Mouse (Mus musculus) c-Kit-positive CD71-negative TER-119-negative erythroid progenitor cells, embryonic 14.5 days (primary cell): ENCODE results near the gene Tbrg1.

Source experiments
- DNase-seq: peaks from one replicate; pipeline ENCODE4 v3.0.0-alpha.2; 2013; ENCODE audit warnings: low read depth

Gene Tbrg1

DNA sequence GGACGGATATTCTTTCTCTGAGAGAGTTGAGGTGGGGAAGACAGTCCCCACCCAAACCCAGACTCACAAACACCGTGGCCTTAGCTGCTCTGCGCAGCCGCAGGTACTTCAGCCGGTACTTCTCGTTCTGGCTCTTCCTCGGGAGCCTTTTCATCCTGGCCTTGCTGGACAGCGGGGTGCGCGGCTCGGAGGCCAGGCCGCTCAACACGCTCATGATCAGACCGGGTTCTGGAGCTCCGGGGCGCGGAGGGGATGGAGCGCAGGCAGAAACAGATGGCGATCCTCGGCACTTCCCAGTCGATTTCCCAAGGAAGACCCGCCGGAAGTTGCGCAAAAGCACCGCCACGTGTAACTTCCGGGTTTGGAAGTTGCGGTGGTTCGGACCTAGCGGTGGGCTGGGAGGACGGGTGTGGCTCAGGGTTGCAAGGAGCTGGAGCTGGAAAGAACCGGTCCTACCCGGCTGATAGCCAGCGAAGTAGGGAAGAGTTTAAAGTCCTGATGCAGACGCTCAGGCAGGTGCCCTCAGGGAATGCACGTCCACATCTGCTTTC is at the start of gene Tbrg1:
Gene Tbrg1 (minus strand): TSS at position 382 of the 551 bp plus-strand sequence.
- DNase-seq, result peak; percentile 59

DNA sequence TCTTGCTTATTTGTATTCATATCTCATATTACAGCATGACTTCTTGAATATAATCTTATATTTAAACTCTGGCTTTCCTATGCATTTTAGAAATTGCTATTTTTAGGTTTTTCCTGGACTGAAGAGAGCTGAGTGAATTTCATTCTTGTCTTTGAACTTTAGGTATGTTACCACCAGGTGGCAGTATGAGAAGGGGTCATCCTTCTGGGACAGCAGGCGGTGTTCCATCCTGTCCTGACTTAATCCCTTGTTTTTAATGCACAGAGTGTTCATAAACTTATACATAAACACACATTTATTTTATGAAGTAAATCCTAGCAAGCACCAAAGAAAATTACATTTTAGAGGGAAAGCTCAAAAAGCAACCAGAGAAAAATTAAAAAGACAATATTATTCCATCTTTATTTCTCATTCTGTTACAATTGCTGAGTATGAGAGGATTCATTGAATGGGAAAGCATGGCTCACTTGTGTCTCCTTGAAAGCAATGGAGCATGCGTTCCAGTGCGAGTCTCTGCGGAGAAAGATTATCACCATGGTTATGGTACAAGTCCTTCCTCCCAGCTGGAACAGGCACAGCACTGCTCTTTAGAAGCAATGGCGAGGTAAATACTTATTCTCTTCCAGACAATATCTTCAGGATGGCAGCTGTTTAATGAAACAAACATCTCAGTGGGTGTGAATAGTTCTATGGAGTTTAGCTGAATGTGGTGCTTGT is 33.0 kb upstream of the Tbrg1 start:
- DNase-seq, result no peak

DNA sequence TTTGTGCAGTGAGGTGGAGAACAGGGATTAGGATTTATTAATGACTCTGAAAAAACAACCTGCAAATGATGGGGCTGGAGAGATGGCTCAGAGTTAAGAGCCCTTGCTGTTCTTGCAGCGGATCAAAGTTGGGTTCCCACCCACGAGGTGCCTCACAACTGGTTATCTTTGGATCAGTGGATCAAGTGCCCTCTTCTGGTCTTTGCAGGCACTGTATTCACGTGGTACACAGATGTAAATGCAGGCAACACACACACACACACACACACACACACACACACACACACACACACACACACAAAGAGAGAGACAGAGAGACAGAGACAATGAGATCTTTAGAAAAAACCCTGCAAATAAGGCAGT is 30.8 kb upstream of the Tbrg1 start:
- DNase-seq, result no peak

DNA sequence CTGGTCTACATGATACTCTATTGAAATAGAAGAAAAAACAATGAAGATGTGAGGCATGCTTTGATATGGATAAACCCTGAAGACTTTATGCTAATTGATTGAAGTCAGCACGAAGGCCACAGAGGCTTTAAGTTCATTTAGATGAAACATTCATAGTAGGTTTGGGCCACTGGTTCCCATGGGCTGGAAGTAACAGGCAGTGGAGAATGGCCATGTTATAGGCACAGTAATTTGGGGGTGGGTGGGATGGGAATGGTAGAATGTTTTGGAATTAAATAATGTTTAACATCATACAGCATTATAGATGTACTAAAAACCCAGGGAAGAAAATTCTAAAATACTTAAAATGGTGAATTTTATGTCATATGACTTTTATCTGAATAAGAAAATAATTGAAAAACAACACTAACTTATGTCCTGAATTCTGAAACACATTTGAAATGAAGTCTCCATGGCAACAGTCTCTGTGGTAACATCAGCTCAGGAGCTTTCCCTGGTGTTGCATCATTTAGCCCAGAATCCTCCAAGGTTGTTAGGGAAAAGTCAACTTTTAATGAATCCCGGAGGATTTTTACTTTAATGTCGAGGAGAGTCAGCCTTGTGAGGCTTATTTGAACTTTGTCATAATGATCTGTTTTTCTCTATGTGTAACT is 30.3 kb upstream of the Tbrg1 start:
- DNase-seq, result no peak

DNA sequence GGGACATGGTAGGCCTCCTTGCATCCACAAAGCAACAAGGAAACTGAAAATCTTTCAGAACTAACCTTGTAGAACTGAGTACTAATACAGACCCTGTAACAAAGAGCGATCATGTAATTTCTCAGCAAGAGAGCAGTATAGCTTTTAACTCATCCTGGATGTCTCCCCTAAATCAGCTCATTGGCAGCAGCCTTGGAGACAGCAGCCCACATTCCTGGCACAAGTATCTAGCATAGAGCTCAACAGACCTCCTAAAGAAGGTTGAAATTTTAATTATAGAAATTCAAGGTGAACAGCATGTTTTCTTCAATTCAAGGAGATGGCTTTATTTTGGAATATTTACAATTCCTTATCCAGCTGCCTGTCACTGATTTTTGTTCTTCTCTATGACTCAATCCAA is 24.0 kb upstream of the Tbrg1 start:
- no peak for DNase-seq

DNA sequence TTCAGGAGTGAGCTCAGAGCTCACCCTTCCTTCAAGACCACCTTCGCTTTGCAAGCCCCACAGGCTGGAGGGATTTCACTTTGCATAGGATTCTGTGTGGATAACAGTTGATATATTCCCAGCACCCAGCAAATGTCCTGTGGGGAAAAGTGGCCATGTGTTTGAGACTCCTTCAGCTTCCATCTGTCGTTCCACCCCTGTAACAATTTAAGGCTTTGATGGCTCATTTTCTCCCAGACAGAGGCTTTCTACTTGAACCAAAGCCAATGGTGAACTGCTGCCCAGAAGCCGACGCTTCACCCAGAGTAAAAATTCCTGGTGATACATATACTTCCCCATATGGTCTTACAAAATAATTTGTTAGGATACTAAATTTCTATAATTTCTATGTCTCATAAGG is 18.2 kb upstream of the Tbrg1 start:
- DNase-seq, result no peak

DNA sequence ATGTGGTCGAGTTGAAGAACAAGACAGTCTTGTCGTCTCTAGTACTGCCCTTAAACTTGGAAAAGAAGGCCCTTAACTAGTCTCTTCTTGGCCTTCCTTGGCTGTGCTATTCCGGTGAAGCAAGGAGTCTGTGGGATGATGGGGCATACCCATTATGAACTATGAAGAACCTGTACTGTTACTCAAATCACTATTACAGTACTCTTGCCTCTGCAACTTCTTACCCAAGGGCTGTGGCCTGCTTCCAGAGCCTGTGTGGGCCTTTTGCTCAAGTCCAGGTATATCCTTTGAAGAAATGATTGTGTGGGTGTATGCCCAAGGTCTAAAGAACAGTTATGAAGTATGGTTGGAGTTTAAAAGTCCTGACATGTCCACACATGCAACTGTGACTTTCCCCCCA is 13.1 kb upstream of the Tbrg1 start:
- no peak for DNase-seq

DNA sequence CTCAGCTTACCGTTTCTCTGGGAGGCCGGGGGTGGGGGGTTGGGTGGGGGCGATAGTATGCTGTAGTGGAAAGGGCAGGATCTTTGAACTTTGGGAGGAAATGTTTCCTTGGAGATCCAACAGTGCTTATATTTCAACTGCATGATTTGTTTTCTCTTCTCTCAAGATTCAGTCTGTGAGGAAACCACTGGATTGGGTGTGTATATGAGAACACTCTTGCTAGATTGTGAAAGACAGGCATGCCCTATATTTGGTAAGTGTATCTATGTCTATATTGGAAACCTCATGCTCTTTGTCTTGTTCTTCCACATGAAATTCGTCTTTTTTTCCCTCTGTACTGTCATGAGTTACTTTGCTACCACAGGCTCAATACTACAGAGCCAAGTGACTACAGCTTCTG is 12.6 kb upstream of the Tbrg1 start:
- no peak for DNase-seq

DNA sequence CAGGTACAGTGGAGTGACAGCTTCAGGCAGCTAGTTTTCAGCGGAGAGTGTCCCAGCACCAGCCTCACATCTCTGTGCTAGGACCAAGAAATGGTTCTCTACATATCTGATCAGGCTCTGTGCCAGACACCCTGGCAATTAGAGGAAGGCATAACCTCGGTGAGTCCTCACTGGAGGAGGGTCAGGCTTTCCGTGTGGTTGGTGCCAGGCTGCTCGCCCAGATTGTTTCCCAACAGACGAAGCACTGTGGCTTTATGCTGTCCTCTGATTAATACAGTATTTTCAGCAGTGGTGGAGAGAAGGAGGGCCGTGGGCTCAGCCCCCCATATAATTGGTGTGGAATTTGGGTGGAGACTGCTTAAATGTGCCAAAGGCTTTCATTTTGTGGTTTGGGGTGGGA is 12.0 kb upstream of the Tbrg1 start, which contains the start of gene Panx3:
Gene Panx3 (minus strand): TSS at position 121 of the 400 bp plus-strand sequence.
- no peak for DNase-seq

DNA sequence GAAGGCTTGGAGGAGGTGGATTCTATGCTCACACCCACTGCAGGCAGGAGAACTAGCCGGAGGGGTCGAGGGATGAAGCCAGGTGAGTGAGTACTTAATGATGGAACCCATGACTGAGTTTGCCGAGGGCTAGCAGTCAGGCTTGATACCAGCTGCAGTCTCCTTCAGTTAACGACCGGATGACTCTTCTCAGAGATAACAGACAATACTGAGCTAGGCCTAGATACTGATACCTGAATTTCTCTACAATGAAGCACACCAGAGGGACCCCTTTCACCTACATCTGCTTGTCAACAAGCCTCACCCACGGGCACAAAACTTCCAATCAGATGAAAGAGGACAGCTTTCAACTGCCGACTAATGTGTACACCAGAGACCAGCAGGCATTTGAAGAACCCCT is 8.9 kb upstream of the Tbrg1 start:
- DNase-seq, result no peak

DNA sequence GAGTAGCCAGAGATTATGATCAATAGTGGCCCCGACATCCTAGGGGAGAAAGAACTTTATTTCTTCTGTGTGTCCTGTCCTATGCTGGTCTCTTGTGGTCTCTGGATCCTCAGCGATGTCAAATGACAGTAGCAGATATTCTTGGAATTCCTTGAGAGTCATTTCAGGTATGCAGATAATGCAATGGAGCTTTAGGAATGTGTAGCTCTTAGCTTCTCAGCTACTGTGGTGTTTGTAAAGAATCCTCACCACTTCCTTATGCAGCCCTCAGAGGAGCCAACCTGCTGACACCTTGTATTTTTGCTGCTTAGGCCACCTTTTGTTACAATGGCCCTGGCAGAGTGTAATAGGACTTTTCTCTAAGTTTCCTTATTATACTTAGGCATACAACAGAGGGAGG is 7.5 kb upstream of the Tbrg1 start:
- DNase-seq, result no peak

DNA sequence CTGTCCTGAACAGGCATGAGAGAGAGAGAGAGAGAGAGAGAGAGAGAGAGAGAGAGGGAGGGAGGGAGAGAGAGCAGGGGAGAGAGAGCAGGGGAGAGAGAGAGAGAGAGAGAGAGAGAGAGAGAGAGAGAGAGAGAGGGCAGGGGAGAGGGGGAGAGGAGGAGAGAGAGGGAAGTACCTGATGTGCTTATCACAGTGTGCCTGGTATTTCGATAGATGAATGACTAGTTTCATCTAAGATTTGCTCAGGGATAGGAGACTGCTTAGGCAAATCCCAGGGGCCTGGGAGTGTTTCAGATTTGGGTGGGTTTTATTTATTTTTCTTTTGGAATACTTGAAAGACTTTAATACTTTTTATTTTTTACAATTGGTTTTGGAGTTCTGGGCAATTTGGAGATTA is 6.1 kb upstream of the Tbrg1 start:
- no peak for DNase-seq

DNA sequence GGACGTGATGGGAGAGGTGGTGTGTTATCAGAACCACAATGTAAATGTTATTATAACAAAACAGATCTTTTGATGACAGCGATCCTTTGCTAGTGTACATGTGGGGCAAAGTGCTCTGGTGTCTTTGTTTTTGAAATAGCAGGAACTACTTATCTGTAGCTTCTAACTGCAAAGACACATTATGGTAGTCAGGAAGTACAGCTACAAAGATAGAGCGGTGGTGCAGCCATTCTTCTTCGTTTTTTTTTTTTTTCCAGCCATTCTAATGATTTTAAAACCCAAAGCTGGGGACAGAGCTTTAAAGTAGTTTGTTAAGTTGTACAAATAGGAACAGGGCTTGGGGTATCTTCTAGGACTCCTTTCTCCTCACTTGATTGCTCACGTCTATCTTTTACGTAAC is 2.3 kb upstream of the Tbrg1 start:
- no peak for DNase-seq

DNA sequence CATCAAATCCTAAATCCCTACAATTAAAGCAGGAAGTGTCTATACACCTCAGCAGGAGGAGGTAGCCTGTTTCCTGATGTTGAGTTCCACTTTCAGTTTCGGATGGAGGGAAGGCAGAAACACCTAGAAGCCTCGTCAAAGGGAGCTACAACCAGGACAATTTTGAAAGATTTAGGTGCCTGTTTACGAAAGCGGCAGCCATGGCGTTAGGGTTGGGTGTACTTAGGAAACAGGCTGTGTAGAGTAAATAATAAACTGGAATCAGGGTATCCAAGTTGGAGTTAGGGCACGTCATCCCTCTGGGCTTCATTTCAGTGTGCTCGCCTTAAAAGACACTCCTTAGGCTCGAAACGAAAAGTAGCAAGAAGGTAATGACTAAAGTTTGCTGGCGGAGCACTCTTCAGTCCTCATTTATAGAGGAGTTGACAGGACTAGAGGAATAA is 652 bp downstream of the Tbrg1 start:
- DNase-seq, result peak; percentile 20

DNA sequence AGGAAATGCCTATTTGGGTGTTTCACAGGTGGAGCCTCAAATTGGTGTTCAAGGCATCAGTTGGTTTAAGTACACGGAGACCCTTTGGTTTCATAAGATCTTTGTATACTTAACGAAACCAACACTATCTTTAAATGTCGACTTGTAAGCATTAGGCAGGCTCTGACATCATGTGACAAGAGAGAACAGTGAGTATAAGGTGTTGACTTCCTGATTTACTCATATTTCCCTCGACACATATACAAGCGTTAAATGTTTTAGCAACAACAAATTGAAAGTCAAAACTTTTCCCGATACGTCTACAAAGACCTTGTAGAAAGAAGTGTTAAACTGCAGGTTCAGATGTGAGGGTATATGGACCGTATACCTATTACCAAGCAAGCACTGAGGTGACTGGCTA is 1.2 kb downstream of the Tbrg1 start:
- peak; percentile 5 for DNase-seq

DNA sequence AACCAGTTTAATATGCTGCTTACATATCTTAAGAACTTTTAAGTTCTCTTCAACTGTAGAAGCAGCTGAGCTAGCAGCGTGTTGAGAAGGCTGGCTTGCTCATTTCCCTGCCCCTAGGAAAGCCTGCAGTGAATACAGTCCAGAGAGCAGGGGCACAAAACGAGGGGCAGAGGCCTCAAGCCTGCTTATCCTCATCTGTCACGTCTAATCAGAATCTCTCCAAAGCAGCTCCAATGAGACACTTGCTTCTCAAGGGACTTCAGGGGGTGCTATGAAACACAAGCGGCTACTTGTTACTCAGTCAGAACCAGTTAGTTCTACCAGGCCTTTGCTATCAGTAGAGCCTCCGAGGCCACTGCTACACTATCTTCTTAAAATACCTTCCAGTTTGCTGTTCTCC is 3.3 kb downstream of the Tbrg1 start:
- no peak for DNase-seq

DNA sequence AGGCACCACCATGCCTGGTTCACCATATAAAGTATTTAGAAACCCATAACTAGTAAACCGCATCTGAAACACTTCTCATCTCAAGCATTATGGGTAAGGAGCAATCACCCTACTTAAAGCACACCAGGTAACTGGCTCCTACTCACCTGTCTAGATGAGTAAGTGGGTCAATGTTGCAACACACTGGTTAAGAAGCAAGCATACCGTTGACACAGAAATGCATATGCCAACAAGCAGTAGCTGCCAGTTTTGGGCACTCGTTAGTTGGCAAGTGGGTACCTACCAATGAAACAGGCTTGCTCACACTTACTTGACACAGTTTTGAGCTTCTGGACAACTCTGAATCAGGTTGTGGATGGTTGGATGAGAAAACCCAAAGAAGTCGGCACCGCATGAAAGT is 6.5 kb downstream of the Tbrg1 start:
- no peak for DNase-seq

DNA sequence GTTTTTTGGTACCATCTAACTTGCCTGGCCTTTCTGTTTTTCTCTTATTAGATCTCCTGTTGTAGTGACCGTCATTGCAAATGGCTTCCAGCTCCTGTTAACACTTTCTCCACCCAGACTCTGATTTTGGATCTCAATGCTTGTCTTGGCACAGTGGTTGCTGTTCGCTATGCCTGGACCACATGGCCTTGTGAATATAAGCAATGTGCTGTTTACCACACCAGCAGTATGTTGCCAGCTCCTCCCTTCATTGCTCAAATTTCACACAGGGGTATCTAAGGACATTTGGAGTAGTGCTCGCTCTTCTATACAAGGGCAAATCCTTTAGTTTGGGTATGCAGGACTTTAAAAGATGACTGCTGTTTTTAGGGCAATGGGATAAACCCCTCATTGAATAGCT is 10.9 kb downstream of the Tbrg1 start:
- no peak for DNase-seq

DNA sequence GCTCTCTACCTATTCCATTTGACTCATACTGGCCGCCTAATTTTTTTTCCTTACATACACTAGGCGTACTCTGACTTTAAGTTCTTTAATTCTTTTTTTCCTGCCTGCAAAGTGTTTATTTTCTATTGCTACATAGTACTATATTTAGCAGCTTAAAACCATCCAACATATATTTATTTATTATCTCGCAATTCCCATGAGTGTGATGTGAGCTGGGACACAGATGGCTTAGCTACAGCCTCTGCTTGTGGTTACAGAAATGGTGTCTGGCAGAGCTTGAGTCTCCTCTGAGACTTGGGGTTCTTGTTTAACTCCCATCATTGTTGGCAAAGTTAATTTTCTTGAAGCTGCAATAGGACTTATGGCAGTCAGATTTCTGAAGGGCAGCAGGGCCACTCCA is 18.4 kb downstream of the Tbrg1 start:
- no peak for DNase-seq

DNA sequence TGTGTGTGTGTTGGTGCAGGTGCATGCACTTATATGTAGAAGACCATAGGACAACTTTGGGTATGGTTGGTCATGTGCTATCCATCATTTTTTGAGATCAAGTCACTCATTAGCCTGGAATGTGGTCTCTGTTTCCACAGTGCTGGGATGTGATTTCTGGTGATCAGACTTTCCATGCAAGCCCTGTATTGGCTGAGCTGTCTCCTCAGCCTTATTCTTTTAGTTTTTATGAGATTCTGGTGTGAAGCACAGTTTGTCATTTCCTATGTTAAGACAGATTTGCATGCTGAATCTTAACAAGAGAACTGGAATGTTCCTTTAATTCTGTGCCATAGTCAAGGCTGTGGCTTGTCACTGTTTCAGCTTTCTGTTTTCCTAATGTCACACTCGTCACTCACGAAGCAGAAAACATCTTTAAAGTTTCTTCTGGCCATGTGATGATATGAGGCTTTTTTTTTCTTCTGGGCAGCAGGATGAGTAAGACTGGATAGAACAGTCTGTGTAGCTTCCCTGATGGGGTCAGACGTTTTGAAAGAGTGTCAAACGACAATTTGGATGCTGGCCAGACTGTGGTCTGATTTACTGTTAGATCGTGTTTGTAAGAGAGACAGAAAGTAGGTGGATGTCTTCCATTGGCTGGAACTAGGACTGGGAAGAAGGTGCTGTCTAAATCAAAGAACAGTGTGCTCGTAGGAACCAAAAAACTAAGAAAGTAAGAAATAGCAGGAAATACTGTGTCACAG is 20.1 kb downstream of the Tbrg1 start:
- DNase-seq, result no peak

DNA sequence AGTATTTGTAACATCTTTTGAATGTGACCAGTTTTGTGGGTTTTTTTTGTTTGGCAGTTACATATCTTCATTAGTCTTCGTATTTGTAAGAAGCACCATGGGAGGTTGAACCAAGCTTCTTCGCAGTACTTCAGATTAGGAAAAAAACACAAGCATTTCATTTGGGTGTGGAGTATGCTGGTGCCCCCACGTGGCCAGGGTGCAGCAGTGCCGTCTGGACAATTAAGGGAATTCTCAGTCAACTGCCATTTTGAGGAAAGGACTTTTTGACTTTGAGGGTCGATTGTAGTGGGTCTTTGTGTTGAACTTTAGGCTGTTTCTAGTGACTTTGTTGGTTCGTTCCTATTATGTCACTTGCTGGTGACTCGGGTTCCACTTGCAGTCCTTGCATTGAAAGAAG is 20.8 kb downstream of the Tbrg1 start:
- peak; percentile 42 for DNase-seq

DNA sequence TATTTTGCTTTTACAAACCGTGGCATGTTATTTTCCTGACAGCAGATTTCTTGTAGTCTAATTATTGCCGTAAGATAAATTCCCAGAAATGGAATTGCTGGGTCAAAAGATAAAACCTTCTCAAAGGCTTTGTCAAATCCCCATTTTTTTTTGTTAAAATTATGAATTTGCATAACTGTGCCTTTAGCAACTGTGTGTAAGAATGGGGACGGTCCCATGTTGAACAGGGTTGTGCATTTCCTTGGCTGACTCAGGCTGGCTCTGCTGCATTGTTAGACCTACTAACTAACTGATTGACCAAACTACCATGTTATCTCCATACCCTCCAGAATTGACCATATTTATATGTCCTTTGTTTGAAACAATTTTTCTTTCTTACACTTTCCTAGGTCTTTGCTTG is 22.8 kb downstream of the Tbrg1 start:
- DNase-seq, result no peak

DNA sequence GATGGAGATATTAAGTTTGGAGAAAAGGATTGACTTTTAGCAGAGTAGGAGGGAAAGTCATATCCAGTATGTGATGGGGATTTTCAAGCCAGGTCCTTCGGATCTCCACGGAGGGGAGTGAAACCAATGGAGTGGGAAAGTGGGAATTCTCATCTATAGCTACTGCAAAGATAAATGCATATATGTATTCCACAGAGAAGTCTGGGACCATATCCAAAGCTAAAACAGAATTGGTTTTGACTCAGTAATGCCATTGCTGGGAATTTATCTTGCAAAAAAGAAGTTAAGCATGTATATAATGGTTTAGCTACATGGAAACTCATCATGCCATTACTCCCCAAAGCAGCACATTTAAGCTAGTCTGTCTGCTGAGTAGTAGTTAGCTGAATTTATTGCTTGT is 24.8 kb downstream of the Tbrg1 start:
- no peak for DNase-seq
